Mouse (Mus musculus): ENCODE measurements around the gene Myh7. TPM values are rescaled to one million over a fixed set of nuclear protein-coding genes. Genes with fewer than 3 reads are reported as not detected.

Gene Myh7
- polyA plus RNA-seq (2017; shearing (Covaris generic)) = not detected

DNA sequence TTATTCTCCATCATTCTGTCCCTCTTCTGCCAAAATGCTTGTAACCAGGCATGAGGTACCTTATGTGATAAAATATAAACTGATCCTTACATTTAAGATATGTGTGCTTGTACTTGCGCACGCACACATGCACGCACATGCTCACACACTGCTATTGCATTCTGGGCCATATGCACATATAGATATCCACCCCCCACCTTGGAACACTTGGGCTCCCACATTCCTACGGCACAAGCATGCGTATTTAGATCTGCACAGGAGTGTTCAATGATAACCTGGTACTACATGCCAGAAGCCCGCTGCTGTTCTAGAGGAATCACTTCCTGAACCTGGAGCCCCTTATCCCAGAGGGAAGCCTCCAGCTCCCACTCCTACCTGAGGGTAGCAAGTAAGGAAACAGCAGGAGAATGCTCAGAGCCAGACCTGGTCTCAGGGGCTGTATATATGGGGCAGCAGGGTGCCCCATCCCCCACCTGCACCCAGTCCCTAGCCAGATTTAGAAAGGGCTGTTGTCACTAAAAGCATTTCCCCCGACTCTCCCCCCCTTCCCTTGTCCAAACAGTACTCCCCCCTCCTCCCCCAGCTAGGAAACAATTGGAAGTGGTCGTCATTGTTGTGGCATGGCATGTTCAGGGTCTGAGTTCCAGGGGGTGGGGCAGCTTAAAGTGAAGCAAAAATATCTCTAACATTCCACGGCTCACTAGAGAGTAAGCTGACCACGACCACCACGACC is at the start of gene Myh7:
Myh7 (minus strand) TSS at position 491 of the 733 bp plus-strand sequence.

GRCm38 (mm10) chr14:55014991-55015766 is 20.8 kb upstream of the Myh7 start, which contains the start of gene Ngdn:
Gene Ngdn (plus strand): TSS chr14:55015454.

DNA sequence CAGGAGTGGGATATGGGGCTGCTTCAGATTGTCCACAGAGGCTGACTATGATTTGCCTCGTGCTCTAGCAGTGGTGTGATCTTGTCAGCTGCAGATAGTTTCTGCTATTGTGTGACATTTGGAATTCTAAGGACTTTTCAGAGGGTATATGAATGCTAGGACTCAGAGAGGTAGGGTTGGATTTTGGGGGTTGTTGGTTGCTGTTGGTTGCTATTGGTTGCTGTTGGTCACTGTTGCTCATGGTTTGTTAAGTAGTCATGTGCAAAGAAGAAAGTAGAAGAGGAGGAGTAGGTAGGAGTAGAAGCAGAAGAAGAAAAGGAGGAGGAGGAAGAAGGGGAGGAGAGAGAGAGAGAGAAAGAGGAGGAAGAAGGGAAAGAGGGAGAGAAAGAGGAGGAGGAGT is 17.8 kb downstream of the Myh7 start, which contains the start of gene Gm17428:
Gm17428 (plus strand) TSS at position 301 of the 400 bp plus-strand sequence.

GRCm38 (mm10) chr14:54966320-54966977 is 28.0 kb downstream of the Myh7 start, which contains the start of gene Myh6:
Gene Myh6 (minus strand): TSS chr14:54966927.

GRCm38 (mm10) chr14:54935904-54936830 is 58.3 kb downstream of the Myh7 start, which contains the start of gene Cmtm5:
Gene Cmtm5 (plus strand): TSS chr14:54936261.

GRCm38 (mm10) chr14:54932645-54933150 is 61.7 kb downstream of the Myh7 start, which contains the start of gene Il25:
Gene Il25 (plus strand): TSS chr14:54932695.

GRCm38 (mm10) chr14:54925349-54926342 is 68.8 kb downstream of the Myh7 start, which contains the start of gene Efs:
Gene Efs (minus strand): TSS chr14:54926126.

Other genes starting within 250 kb of the Myh7 start
- gene Slc7a8, start 212.7 kb downstream of the Myh7 start, polyA plus RNA-seq (2017; shearing (Covaris generic)) = 0.74 TPM
- not detected for gene Rnf212b, start 180.5 kb downstream of the Myh7 start, polyA plus RNA-seq (2017; shearing (Covaris generic))
- 16.6 TPM for gene Homez, start 123.7 kb downstream of the Myh7 start, polyA plus RNA-seq (2017; shearing (Covaris generic))
- gene Ppp1r3e, start 117.1 kb downstream of the Myh7 start, polyA plus RNA-seq (2017; shearing (Covaris generic)) = 0.60 TPM
- gene Bcl2l2, start 111.2 kb downstream of the Myh7 start, polyA plus RNA-seq (2017; shearing (Covaris generic)) = 0.59 TPM
- gene Gm20521, start 111.2 kb downstream of the Myh7 start, polyA plus RNA-seq (2017; shearing (Covaris generic)) = 0.38 TPM
- gene Pabpn1, start 102.1 kb downstream of the Myh7 start, polyA plus RNA-seq (2017; shearing (Covaris generic)) = 32.5 TPM
- gene Slc22a17, start 81.5 kb downstream of the Myh7 start, polyA plus RNA-seq (2017; shearing (Covaris generic)) = 2.1 TPM
- gene Efs, start 68.5 kb downstream of the Myh7 start, polyA plus RNA-seq (2017; shearing (Covaris generic)) = not detected
- gene Il25, start 61.9 kb downstream of the Myh7 start, polyA plus RNA-seq (2017; shearing (Covaris generic)) = not detected
- gene Cmtm5, start 58.4 kb downstream of the Myh7 start, polyA plus RNA-seq (2017; shearing (Covaris generic)) = not detected
- gene Myh6, start 27.7 kb downstream of the Myh7 start, polyA plus RNA-seq (2017; shearing (Covaris generic)) = not detected
- gene Gm17428, start 17.7 kb downstream of the Myh7 start, polyA plus RNA-seq (2017; shearing (Covaris generic)) = not detected
- gene Ngdn, start 20.8 kb upstream of the Myh7 start, polyA plus RNA-seq (2017; shearing (Covaris generic)) = 133 TPM
- gene Zfhx2, start 97.7 kb upstream of the Myh7 start, polyA plus RNA-seq (2017; shearing (Covaris generic)) = 11.1 TPM
- gene Thtpa, start 100.2 kb upstream of the Myh7 start, polyA plus RNA-seq (2017; shearing (Covaris generic)) = 18.4 TPM
- gene Ap1g2, start 112.0 kb upstream of the Myh7 start, polyA plus RNA-seq (2017; shearing (Covaris generic)) = 172 TPM
- not detected for gene Jph4, start 122.3 kb upstream of the Myh7 start, polyA plus RNA-seq (2017; shearing (Covaris generic))
- not detected for gene Dhrs2, start 227.4 kb upstream of the Myh7 start, polyA plus RNA-seq (2017; shearing (Covaris generic))